Mouse (Mus musculus) embryonic facial prominence, embryonic 14.5 days (tissue): Measurements from ENCODE around the gene Ndufaf8. TPM values are rescaled to one million over a fixed set of nuclear protein-coding genes. Genes with fewer than 3 reads are reported as not detected.
A peak's percentile ranks its signal among the peaks of the same experiment; 100 is the strongest.

Source experiments
- ATAC-seq: fragments of 200-750 bp; cut with Nextera tagmentation; 2 replicates; pipeline ENCODE4 v1.8.0; 2017; ENCODE audit warnings: low read depth, moderate number of reproducible peaks, moderate TSS enrichment
- DNase-seq: peaks from one replicate; pipeline ENCODE4 v3.0.0-alpha.2; 2015; ENCODE audit warnings: low spot score
- H3K27ac ChIP-seq: fragments of 300-500 bp; sonication (generic); replicated peaks from 2 replicates; pipeline ENCODE4 v1.5.1; 2014; ENCODE audit warnings: low read depth, mild to moderate bottlenecking, low read length, moderate library complexity
- H3K27me3 ChIP-seq: fragments of 300-500 bp; sonication (generic); replicated peaks from 2 replicates; pipeline ENCODE4 v1.6.1; 2014; ENCODE audit warnings: low read length; ENCODE audit not compliant: control insufficient read depth, insufficient read depth
- H3K36me3 ChIP-seq: fragments of 300-500 bp; sonication (generic); 2 replicates; pipeline ENCODE4 v1.6.1; 2014; ENCODE audit warnings: low read length, mixed read lengths; ENCODE audit not compliant: control insufficient read depth, insufficient read depth
- H3K4me1 ChIP-seq: fragments of 300-500 bp; sonication (generic); 2 replicates; pipeline ENCODE4 v1.6.1; 2014; ENCODE audit warnings: antibody characterized with exemption, low read length; ENCODE audit not compliant: control insufficient read depth, insufficient read depth
- H3K4me2 ChIP-seq: fragments of 300-500 bp; sonication (generic); 2 replicates; pipeline ENCODE4 v1.6.1; 2014; ENCODE audit warnings: low read depth, mild to moderate bottlenecking, low read length, moderate library complexity, mixed read lengths
- H3K4me3 ChIP-seq: fragments of 300-500 bp; sonication (generic); 2 replicates; pipeline ENCODE4 v1.5.1; 2014; ENCODE audit warnings: low read depth, mild to moderate bottlenecking, low read length
- H3K9ac ChIP-seq: fragments of 300-500 bp; sonication (generic); 2 replicates; pipeline ENCODE4 v1.6.1; 2014; ENCODE audit warnings: low read depth, mild to moderate bottlenecking, low read length, moderate library complexity, mixed read lengths
- H3K9me3 ChIP-seq: fragments of 300-500 bp; sonication (generic); 2 replicates; pipeline ENCODE4 v1.6.1; 2016; ENCODE audit warnings: low read length; ENCODE audit not compliant: control insufficient read depth
- WGBS: fragments of 180-500 bp; shearing (Covaris S2); extraction: QIAGEN DNeasy Blood & Tissue Kit; methylation state at CpG from one replicate; pipeline ENCODE4 v1.1.7; 2014; 5-methylcytosine and 5-hydroxymethylcytosine counted together
- polyA plus RNA-seq: library from polyadenylated mRNA; unstranded; fragments of >200 nt; fragmentation: Nextera tagmentation; extraction: Ambion mirVana; gene quantifications from 2 replicates; pipeline ENCODE4 v1.2.1, GENCODE M21; 2014

The Ndufaf8 gene
- polyA plus RNA-seq, 1 experiment from 2014 or later, result 88.7 TPM

GRCm38 (mm10) chr11:120064006-120064667, 34.6 kb upstream of the Ndufaf8 start:
- no peak overlapping the region for H3K27ac ChIP-seq
- H3K9ac ChIP-seq, result no peak overlapping the region
- H3K4me3 ChIP-seq, result no peak overlapping the region
- H3K36me3 ChIP-seq, result peaks cover 46% of the 10 kb centered on the region
- ATAC-seq (no peak), DNase-seq (no peak)
- no peak overlapping the region for H3K4me2 ChIP-seq
- 89% methylated on average over 13 of the region's 13 CpGs for WGBS
- no peaks in the 10 kb centered on the region for H3K27me3 ChIP-seq
- H3K4me1 ChIP-seq, result no peaks in the 10 kb centered on the region
- H3K9me3 ChIP-seq, result no peaks in the 10 kb centered on the region

DNA sequence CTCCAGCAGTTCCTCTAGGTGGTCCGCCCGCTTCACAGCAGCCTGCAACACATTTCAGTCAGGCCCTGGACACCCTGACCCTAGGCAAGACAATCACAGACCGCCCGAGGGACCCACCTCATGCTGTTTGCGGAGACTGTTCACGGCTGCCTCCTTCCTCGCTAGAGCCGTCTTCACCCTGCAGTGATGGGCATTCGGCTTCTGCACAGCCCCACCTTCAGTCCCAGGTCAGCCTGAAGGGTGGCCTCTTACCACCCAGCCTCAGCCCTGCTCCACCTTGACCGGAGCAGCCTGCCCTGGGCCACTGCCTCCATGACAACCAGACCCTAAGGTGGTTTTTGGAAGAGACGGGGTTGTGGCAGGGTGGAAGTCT, 34.1 kb upstream of the Ndufaf8 start:
- ATAC-seq (no peak), DNase-seq (no peak)
- Histone ChIP-seq H3K27ac (no peak overlapping the region), H3K36me3 (peaks cover 47% of the 10 kb centered on the region), H3K4me3 (no peak overlapping the region), H3K27me3 (no peaks in the 10 kb centered on the region), H3K9me3 (no peaks in the 10 kb centered on the region), H3K4me2 (no peak overlapping the region), H3K4me1 (no peaks in the 10 kb centered on the region), H3K9ac (no peak overlapping the region)
- whole genome bisulfite sequencing, result 89% methylated on average over 11 of the region's 11 CpGs

DNA sequence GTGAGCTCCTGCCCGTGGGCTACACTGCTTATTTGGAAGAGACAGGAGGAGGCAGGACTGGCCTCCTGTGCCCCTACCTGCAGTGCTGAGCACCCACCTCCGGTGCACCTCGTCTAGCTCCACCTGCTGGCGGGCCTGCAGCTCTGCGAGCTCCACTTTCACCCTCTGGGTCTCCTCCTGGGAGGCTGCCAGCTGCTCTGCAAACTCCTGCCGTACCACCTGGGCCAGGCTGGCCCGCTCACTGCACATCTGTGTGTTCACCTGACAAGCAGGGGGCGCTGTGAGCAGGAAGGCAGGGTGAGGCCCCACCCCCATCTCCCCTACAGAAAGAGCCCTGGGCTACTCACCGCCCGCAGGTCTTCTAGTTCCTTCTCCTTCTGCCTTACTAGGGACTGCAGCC, 33.4 kb upstream of the Ndufaf8 start:
- 41% methylated on average over 8 of the region's 10 CpGs for WGBS
- Histone ChIP-seq H3K4me1 (no peaks in the 10 kb centered on the region), H3K27ac (no peak overlapping the region), H3K4me2 (no peak overlapping the region), H3K36me3 (peaks cover 54% of the 10 kb centered on the region), H3K9me3 (no peaks in the 10 kb centered on the region), H3K4me3 (no peak overlapping the region), H3K27me3 (no peaks in the 10 kb centered on the region), H3K9ac (no peak overlapping the region)
- ATAC-seq (peak; percentile 63), DNase-seq (peak; percentile 74)

GRCm38 (mm10) chr11:120067834-120068233, 30.9 kb upstream of the Ndufaf8 start:
- ATAC-seq (no peak), DNase-seq (no peak)
- Histone ChIP-seq H3K4me3 (no peak overlapping the region), H3K9me3 (no peaks in the 10 kb centered on the region), H3K9ac (no peak overlapping the region), H3K4me1 (no peaks in the 10 kb centered on the region), H3K27ac (no peak overlapping the region), H3K27me3 (no peaks in the 10 kb centered on the region), H3K36me3 (peaks cover 79% of the 10 kb centered on the region), H3K4me2 (no peak overlapping the region)
- WGBS, result 61% methylated on average over 14 of the region's 17 CpGs

- Histone ChIP-seq H3K27ac (no peak overlapping the region), H3K4me1 (no peaks in the 10 kb centered on the region), H3K9ac (no peak overlapping the region), H3K9me3 (no peaks in the 10 kb centered on the region), H3K27me3 (no peaks in the 10 kb centered on the region), H3K4me2 (no peak overlapping the region), H3K4me3 (no peak overlapping the region), H3K36me3 (peaks cover 77% of the 10 kb centered on the region)
- DNase-seq, result peak; percentile 40
- no peak; the same call in 1 of the 2 replicates for ATAC-seq
- WGBS, result 27% methylated on average over 11 of the region's 11 CpGs
These were observed 29.5 kb upstream of the Ndufaf8 start for GRCm38 (mm10) chr11:120069261-120069660.

DNA sequence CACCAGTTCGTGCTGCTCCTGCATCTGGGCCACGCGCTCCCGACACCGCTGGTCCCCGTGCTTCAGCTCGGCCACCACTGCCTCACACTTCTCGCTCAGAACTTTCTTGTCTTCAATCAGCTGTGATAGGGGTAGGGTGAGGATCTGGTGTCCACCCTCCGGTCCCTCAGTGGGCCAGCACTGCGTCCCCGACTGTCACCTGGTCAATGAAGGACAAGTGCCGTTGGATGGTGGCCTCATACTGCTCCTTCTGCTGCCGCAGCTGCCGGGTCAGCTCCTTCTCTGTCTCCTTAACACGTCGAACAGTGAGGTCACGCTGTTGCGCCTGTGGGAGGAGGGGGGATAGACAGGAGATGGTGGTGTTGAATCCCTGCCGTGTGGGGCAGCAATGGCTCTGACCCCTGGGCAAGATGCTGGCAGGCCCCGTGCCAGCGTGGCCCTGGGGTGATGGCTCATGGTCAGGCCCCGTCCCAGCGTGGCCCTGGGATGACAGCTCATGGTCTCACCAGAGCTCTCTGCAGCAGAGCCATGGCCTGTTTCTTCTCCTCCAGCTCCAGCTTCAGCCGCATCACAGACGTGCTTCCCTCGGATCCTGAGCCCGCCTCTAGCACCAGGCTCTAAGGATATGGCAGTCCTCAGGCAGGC, 28.3 kb upstream of the Ndufaf8 start:
- no peak overlapping the region for H3K27ac ChIP-seq
- H3K4me3 ChIP-seq, result no peak overlapping the region
- 87% methylated on average over 21 of the region's 27 CpGs for WGBS
- H3K27me3 ChIP-seq, result no peaks in the 10 kb centered on the region
- DNase-seq, result no peak
- no peak overlapping the region for H3K4me2 ChIP-seq
- no peaks in the 10 kb centered on the region for H3K4me1 ChIP-seq
- no peak overlapping the region for H3K9ac ChIP-seq
- no peaks in the 10 kb centered on the region for H3K9me3 ChIP-seq
- ATAC-seq, result no peak
- peaks cover 79% of the 10 kb centered on the region for H3K36me3 ChIP-seq

DNA sequence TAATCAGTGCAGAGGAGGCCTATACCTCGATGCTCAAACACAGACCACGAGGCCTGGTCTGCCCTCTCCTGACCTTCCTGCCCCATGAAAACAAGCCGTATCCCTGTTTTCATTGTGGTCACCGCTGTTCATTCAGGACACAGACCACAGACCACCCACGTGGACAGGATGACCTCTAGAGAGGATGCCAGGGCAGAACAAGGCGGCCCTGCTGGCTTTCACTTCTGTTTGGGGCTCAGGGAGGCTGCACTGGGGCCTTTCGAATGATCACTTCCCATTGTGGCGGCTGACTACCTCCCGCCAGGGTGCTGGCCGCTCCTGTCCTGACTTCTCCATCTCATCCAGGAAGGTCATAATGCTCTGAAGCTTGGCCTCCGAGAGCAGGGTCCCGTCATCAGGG, 27.7 kb upstream of the Ndufaf8 start:
- no peak overlapping the region for H3K9ac ChIP-seq
- 46% methylated on average over 12 of the region's 12 CpGs for WGBS
- no peaks in the 10 kb centered on the region for H3K27me3 ChIP-seq
- H3K36me3 ChIP-seq, result peaks cover 81% of the 10 kb centered on the region
- no peak overlapping the region for H3K4me3 ChIP-seq
- H3K4me1 ChIP-seq, result no peaks in the 10 kb centered on the region
- H3K27ac ChIP-seq, result no peak overlapping the region
- ATAC-seq (no peak), DNase-seq (no peak)
- no peak overlapping the region for H3K4me2 ChIP-seq
- H3K9me3 ChIP-seq, result no peaks in the 10 kb centered on the region

- no peaks in the 10 kb centered on the region for H3K27me3 ChIP-seq
- H3K4me3 ChIP-seq, result no peak overlapping the region
- no peak overlapping the region for H3K4me2 ChIP-seq
- no peak for ATAC-seq
- H3K27ac ChIP-seq, result no peak overlapping the region
- no peaks in the 10 kb centered on the region for H3K9me3 ChIP-seq
- H3K9ac ChIP-seq, result no peak overlapping the region
- WGBS, result 69% methylated on average over 6 of the region's 7 CpGs
- peaks cover 82% of the 10 kb centered on the region for H3K36me3 ChIP-seq
- H3K4me1 ChIP-seq, result no peaks in the 10 kb centered on the region
- DNase-seq, result no peak
These were observed 26.9 kb upstream of the Ndufaf8 start for GRCm38 (mm10) chr11:120071731-120072320.
